Mouse (Mus musculus): ENCODE data around the gene Ptprd.

GRCm38 (mm10) chr4:76222520-76222919, 1989.2 kb downstream of the Ptprd start:
- no peak for TF ChIP-seq CTCF (IDR thresholded peaks at IDR 0.05; ENCODE audit: insufficient read depth, low read depth, low read length)
- no peak for TF ChIP-seq POLR2A (IDR thresholded peaks at IDR 0.05; ENCODE audit: insufficient read depth, low read depth, low read length)

Data from olfactory bulb, adult 2 months (tissue).